Mouse (Mus musculus) kidney, adult 18-20 months (tissue): ENCODE measurements at regions not wholly inside any gene's neighbourhood (a gene's known extent, or its start where the extent isn't known, plus 50 kb on each side); places are given as distances from the start of the nearest gene placed in this dataset.

Experiments used
- DNase-seq: peaks from one replicate; pipeline ENCODE4 v3.0.0; 2021

DNA sequence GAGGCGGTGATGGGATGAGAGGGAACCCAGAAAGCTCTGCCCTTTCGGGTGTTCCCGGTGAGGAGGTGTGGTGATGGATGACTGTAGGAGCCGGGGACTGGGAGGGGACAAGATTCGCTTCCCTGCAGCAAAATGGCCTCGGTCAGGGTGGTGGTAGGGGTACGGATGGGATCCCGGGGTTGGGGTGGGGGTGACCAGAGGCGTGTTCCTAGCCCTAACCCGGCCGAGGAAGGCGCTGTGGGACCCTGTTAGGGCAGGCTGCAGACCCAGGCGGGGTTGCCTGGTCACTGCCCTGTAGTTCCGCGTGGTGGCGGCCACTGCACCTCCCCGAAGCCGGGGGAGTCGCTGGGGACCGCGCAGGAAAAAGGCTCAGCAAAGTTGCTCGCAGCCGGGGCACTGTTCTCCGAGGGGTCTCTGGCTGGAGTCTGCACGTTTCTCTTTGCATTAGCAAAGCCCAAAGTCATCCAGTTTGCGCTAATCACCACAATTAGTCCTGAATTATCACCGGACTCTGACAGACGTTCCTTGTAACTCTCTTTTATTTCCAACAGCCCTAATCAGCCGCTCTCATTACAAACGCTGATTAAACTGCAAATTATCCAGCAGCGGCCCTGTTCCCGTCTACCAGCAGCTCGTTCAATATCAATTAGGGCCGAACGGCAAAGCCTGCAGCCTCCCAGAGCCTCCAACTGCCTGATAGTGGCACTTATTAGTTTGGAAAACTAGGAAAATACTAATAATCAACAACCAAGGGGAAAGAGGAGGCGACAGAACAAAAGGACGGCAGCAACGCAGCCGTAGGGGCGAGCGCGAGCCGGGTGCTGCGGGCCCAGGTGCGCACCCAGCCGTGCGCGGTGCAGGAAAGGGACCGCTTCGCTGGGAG, 78.8 kb upstream of the Tbca start:
- DNase-seq = peak; percentile 30

GRCm38 (mm10) chr13:94710574-94711172, 78.0 kb upstream of the Tbca start:
- DNase-seq = no peak

DNA sequence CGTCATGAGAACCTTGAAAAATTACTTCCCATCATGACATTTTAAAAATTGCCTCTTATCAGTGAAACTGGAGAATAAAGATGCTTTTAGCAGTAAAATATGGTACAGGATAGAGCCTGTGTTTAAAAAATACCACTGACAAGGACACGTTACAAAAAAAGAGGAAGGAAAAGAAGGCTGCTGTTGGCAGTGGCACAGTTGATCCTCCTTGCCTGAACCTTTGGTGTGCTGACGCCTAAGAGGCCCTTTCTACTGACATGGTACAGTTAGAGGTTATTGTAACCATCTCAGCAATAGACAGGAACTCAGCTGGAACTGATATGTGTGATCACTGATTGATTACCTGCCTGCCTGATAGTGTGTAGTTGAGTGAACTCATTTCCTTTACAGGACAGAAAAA, 75.3 kb upstream of the Tbca start:
- DNase-seq = no peak

DNA sequence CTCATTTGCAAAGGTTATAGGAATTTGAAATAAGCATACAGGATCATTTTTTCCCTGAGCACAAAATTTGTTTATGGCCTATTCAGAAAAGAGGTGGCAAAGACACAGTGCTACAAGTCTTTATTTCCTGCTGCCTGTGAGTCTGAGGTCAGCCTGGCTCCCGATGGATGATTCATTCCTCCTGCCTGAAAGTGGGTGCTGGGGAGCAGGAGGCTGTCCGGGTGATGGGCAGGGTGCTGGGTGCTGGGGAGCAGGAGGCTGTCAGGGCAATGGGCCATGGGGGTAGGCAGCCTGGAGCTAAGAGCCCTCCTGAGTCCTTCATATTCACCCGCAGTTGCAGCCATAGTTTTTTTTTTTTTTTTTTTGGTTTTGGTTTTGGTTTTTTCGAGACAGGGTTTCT, 67.1 kb upstream of the Tbca start:
- DNase-seq = no peak
